Mouse (Mus musculus) cerebellum, adult 2 months (tissue): ENCODE measurements around the gene Bclaf1. TPM values are rescaled to one million over a fixed set of nuclear protein-coding genes. Genes with fewer than 3 reads are reported as not detected.
A peak's percentile ranks its signal among the peaks of the same experiment; 100 is the strongest.

Experiments
- DNase-seq, 2 experiments: peaks; one replicate each; pipeline ENCODE4 v3.0.0; 2021
- H3K27ac ChIP-seq: fragments of 200-500 bp; 2 replicates; pipeline ENCODE4 v1.5.1; 2012; ENCODE audit warnings: low read length, control low read depth, inconsistent platforms; ENCODE audit not compliant: insufficient read depth
- H3K27me3 ChIP-seq: fragments of 200-500 bp; 2 replicates; pipeline ENCODE4 v1.6.1; 2012; ENCODE audit warnings: inconsistent platforms, mild to moderate bottlenecking, low read length, moderate library complexity; ENCODE audit not compliant: control insufficient read depth, insufficient read depth
- H3K4me1 ChIP-seq: fragments of 200-500 bp; 2 replicates; pipeline ENCODE4 v1.6.1; 2011; ENCODE audit warnings: low read length; ENCODE audit not compliant: control insufficient read depth, insufficient read depth
- H3K4me3 ChIP-seq: fragments of 200-500 bp; replicated peaks from 2 replicates; pipeline ENCODE3; 2011; ENCODE audit warnings: mild to moderate bottlenecking, low read depth, low read length, control low read depth; ENCODE audit not compliant: insufficient read depth
- CTCF ChIP-seq: fragments of 200-500 bp; IDR thresholded peaks from 2 replicates; pipeline ENCODE4 v1.5.1; 2011; ENCODE audit warnings: low read depth, mild to moderate bottlenecking, control low read depth, low read length, moderate library complexity, borderline replicate concordance; ENCODE audit not compliant: insufficient read depth
- POLR2A ChIP-seq: fragments of 200-500 bp; IDR thresholded peaks from 2 replicates; pipeline ENCODE4 v1.6.1; 2011; ENCODE audit warnings: low read length, control low read depth, borderline replicate concordance; ENCODE audit not compliant: insufficient read depth
- WGBS: fragments of 180-500 bp; shearing (Covaris S2); methylation state at CpG from one replicate; pipeline ENCODE4 v1.1.7; 2018; 5-methylcytosine and 5-hydroxymethylcytosine counted together
- polyA plus RNA-seq: library from polyadenylated mRNA; depleted of rRNA; stranded (reverse); fragments of >200 nt; gene quantifications from 2 replicates; pipeline ENCODE4 v1.2.3, GENCODE M21; 2012; rRNA removed

Bclaf1 gene
- polyA plus RNA-seq, 1 experiment = 72.8 TPM

DNA sequence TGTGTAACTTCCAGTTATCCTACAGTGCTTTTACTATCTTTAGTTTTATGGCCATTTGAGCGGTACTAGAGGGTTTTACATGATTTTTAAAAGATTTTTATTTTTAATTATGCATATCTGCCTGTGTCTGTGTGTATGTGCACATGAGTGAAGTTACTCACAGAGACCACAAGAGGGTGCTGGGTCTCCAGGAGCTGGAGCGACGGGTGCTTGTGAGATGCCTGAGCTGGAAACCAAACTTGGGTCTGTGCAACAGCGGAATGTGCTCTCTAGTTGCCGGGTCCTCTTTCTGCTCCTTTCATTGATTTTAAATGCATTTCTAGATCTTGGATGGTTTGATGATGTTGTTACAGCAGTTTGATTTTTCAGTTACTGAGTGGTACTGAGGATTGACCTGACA is 59.8 kb downstream of the Bclaf1 start:
- no peak overlapping the region for H3K4me3 ChIP-seq
- no peaks in the 10 kb centered on the region for H3K4me1 ChIP-seq
- no peaks in the 10 kb centered on the region for H3K27me3 ChIP-seq
- DNase-seq = no peak
- WGBS = 98% methylated on average over 5 of the region's 5 CpGs
- TF ChIP-seq POLR2A = no peak
- no peak for TF ChIP-seq CTCF
- H3K27ac ChIP-seq = no peak overlapping the region

DNA sequence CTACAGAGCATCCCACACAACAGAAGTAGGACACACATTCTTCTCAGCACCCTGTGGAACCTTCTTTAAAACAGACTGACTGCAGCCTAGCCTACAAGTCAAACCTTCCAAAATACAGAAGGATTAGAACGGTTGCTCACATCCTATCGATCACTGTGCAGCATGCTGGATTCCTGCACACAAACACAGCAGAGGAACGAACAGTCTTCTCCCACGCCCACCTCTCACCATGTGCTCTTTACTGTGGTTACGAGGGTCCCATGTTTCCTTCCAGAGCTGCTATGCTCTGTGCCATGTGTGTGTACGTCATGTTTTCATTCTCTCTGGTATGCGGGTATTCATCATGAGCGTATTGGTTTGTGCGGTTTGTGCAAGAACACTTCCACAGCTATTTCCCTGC is 65.4 kb downstream of the Bclaf1 start:
- no peak for DNase-seq
- H3K27me3 ChIP-seq = no peaks in the 10 kb centered on the region
- no peak overlapping the region for H3K27ac ChIP-seq
- no peak overlapping the region for H3K4me3 ChIP-seq
- 92% methylated on average over 9 of the region's 9 CpGs for WGBS
- TF ChIP-seq POLR2A = no peak
- TF ChIP-seq CTCF = no peak
- peaks cover 6% of the 10 kb centered on the region for H3K4me1 ChIP-seq

DNA sequence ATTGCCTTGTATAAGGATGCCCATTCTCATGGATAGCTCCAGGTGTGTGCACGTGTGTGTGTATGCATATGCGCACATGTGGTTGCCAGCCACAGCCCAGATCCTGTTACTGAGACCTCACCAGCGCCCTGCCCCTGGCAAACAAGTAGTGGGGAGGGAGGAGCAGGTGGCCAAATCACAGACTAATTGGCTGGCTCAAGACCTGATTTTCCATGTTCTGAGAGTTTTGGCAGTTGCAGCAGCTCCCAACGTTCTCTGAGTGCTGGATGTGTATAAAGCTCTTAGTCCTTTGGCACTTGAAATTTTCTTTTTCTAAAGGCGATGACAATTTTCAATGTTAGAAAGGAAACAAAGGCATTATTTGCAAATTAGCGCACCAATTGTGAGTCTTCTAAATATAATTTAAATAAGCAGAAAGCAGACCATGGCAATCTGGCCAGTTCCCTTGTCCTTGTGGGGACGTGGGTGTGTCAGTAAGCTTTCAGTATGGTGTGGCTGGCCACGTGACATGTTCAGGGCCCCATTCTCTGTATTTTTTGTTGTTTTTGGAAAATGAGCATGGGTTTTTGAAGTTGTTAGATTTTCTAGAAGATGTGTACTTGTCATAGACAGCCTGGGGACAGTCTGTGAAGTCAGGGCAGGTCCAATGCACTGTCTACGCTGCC is 66.9 kb downstream of the Bclaf1 start:
- WGBS = 42% methylated on average over 9 of the region's 9 CpGs
- no peak overlapping the region for H3K4me3 ChIP-seq
- peaks cover 6% of the 10 kb centered on the region for H3K4me1 ChIP-seq
- no peaks in the 10 kb centered on the region for H3K27me3 ChIP-seq
- no peak overlapping the region for H3K27ac ChIP-seq
- no peak for DNase-seq
- TF ChIP-seq POLR2A (no peak), CTCF (no peak)

DNA sequence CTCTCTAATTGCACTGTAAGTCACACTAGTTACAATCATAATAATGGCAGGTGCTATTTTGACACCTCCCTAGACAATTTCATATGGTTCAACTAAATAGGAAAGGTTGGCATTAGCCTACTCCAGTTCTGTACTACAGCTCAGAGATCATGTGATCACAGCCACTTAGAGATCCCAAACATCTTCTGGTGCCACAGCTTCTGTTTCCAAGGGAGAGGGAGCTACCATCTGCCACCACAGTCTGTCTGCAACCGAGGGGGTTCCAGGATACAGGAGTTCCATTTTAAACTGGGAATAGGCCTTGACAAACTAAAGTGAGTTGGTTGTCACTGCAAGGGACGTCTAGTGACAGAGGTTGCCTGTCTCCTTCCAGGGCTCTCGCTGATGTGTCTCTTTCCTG is 68.5 kb downstream of the Bclaf1 start:
- H3K4me3 ChIP-seq = no peak overlapping the region
- H3K27ac ChIP-seq = no peak overlapping the region
- H3K27me3 ChIP-seq = no peaks in the 10 kb centered on the region
- TF ChIP-seq CTCF = no peak
- TF ChIP-seq POLR2A = no peak
- DNase-seq = peak; percentile 15 to 17
- WGBS = 47% methylated on average over 3 of the region's 3 CpGs
- H3K4me1 ChIP-seq = peaks cover 6% of the 10 kb centered on the region

DNA sequence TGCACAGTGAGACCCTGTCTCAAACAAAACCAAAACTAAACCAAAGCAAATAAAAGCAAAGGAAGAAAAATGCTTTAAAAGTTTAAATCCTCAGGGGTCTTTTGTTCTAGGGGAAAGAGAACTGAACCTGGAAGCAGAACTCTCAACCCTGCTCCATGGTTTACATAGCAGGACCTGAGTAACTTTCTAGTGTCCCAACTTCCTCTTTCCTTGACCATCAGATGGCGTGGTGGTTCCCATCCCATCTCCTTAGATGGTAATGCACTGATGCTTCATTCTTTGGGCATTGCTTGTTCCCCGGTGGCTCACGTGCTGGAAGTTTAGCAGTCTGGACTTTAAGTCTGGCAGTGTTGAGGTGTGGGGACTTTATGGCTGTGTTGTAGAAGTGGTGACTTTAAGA is 69.1 kb downstream of the Bclaf1 start:
- TF ChIP-seq CTCF (no peak), POLR2A (no peak)
- no peak overlapping the region for H3K27ac ChIP-seq
- peaks cover 6% of the 10 kb centered on the region for H3K4me1 ChIP-seq
- DNase-seq = no peak
- H3K27me3 ChIP-seq = no peaks in the 10 kb centered on the region
- 91% methylated on average over 3 of the region's 3 CpGs for WGBS
- no peak overlapping the region for H3K4me3 ChIP-seq

DNA sequence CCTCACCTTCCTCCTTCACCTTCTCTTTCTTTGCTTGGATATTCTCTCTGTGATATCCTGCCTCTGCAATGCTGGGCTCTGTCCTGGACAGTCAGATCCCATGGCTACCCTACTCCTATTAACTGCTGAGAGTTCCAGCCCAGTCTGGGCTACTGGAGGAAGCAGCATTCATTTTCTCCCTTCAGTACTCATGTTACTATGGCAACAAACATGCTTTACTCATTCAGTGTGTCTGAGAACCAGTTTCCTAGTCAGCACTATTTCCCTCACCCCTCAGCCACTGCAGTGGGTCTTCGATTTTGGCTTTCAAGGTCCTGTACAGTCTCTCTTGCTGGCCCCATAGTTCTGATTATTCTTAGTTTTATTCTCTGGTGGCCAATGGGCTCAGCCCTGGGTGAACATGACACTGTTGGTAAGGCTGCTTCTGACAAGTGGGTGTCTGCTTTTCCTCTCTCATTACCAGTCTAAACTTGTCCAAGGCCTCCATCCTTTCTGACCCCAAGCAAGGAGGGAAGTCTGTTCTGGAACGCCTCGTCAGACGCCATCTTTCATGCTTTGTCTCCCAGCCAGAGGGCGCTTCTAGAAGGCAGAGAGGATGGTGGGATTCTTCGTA is 70.6 kb downstream of the Bclaf1 start:
- H3K4me1 ChIP-seq = peaks cover 6% of the 10 kb centered on the region
- no peak for DNase-seq
- H3K27me3 ChIP-seq = no peaks in the 10 kb centered on the region
- no peak for TF ChIP-seq CTCF
- no peak for TF ChIP-seq POLR2A
- no peak overlapping the region for H3K4me3 ChIP-seq
- 77% methylated on average over 6 of the region's 6 CpGs for WGBS
- no peak overlapping the region for H3K27ac ChIP-seq

DNA sequence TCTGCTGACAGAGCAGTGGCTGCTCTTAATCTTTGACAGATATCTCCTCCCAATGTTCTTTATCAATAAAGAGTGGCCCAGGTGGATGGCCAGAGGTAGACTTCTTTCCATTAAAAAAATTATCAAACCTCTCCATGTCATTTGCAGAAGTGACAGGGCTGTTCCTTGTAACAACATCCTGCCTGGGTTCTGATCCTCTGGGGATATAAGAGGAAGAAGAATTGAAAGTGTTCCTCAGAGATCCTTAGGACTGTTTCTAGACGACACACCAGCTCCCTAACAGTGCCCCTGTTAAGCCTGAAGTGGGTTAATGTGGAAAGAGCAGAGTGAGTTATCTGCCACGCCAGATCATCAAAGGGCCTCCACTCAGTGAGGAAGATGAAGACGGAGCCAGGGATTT is 78.3 kb downstream of the Bclaf1 start:
- DNase-seq = no peak
- TF ChIP-seq POLR2A (no peak), CTCF (no peak)
- H3K4me3 ChIP-seq = no peak overlapping the region
- no peak overlapping the region for H3K27ac ChIP-seq
- 65% methylated on average over 3 of the region's 3 CpGs for whole genome bisulfite sequencing
- no peaks in the 10 kb centered on the region for H3K4me1 ChIP-seq
- no peaks in the 10 kb centered on the region for H3K27me3 ChIP-seq

Other genes with a start within 250 kb of the Bclaf1 start
- gene Map7, start 164.0 kb upstream of the Bclaf1 start, polyA plus RNA-seq = 82.6 and 88.4 TPM in 2 replicates
- 0.59 and 0.70 TPM in 2 replicates for gene Mtfr2, start 35.3 kb downstream of the Bclaf1 start, polyA plus RNA-seq